Mouse (Mus musculus) intestine, embryonic 14.5 days (tissue): ENCODE measurements around the gene Slc12a8. TPM values are rescaled to one million over a fixed set of nuclear protein-coding genes. Genes with fewer than 3 reads are reported as not detected.

Experiments used
- ATAC-seq: fragments of 200-750 bp; cut with Nextera tagmentation; replicated peaks from 2 replicates; pipeline ENCODE4 v1.8.0; 2017; ENCODE audit warnings: low read depth, moderate number of reproducible peaks, moderate TSS enrichment, moderate library complexity; ENCODE audit not compliant: low FRiP score, low TSS enrichment
- DNase-seq: peaks from one replicate; pipeline ENCODE4 v3.0.0-alpha.2; 2018; ENCODE audit warnings: low spot score
- H3K27ac ChIP-seq: fragments of 300-500 bp; sonication (generic); 2 replicates; pipeline ENCODE4 v1.5.1; 2014; ENCODE audit warnings: low read depth, mild to moderate bottlenecking, control low read depth
- H3K27me3 ChIP-seq: fragments of 300-500 bp; sonication (generic); replicated peaks from 2 replicates; pipeline ENCODE4 v1.6.1; 2014; ENCODE audit warnings: low read length, control low read depth; ENCODE audit not compliant: control insufficient read depth, insufficient read depth
- H3K36me3 ChIP-seq: fragments of 300-500 bp; sonication (generic); 2 replicates; pipeline ENCODE4 v1.6.1; 2014; ENCODE audit warnings: low read length, control low read depth; ENCODE audit not compliant: control insufficient read depth, insufficient read depth
- H3K4me1 ChIP-seq: fragments of 300-500 bp; sonication (generic); replicated peaks from 2 replicates; pipeline ENCODE4 v1.6.1; 2014; ENCODE audit warnings: low read length, control low read depth, mixed read lengths; ENCODE audit not compliant: control insufficient read depth, insufficient read depth
- H3K4me2 ChIP-seq: fragments of 300-500 bp; sonication (generic); 2 replicates; pipeline ENCODE4 v1.6.1; 2014; ENCODE audit warnings: low read length
- H3K4me3 ChIP-seq: fragments of 300-500 bp; sonication (generic); 2 replicates; pipeline ENCODE4 v1.5.1; 2014; ENCODE audit warnings: low read depth, low read length, control low read depth, mixed read lengths
- H3K9ac ChIP-seq: fragments of 300-500 bp; sonication (generic); 2 replicates; pipeline ENCODE4 v1.6.1; 2014; ENCODE audit warnings: mild to moderate bottlenecking, low read length
- H3K9me3 ChIP-seq: fragments of 300-500 bp; sonication (generic); 2 replicates; pipeline ENCODE4 v1.6.1; 2016; ENCODE audit warnings: low read length, control low read depth; ENCODE audit not compliant: control insufficient read depth
- WGBS: fragments of 180-500 bp; shearing (Covaris S2); extraction: QIAGEN DNeasy Blood & Tissue Kit; methylation state at CpG from one replicate; pipeline ENCODE4 v1.1.7; 2014; 5-methylcytosine and 5-hydroxymethylcytosine counted together
- polyA plus RNA-seq: library from polyadenylated mRNA; unstranded; fragments of >200 nt; fragmentation: Nextera tagmentation; extraction: Ambion mirVana; gene quantifications from 2 replicates; pipeline ENCODE4 v1.2.1, GENCODE M21; 2014

Slc12a8 gene
- polyA plus RNA-seq: 1.8 and 5.0 TPM in 2 replicates

GRCm38 (mm10) chr16:33516807-33517565, at the start of gene Slc12a8:
Gene Slc12a8 (plus strand): TSS chr16:33517328.
- peaks cover 16% of the 10 kb centered on the region; the same call in 1 of the 2 replicates for H3K4me1 ChIP-seq
- no peaks in the 10 kb centered on the region for H3K9me3 ChIP-seq
- H3K4me3 ChIP-seq: peak within 1 kb of the TSS; percentile 12; the same call in 1 of the 2 replicates
- 0 out of 2 replicates have a peak, but pooled peaks have one; percentile 51 for ATAC-seq
- no peaks in the 10 kb centered on the region for H3K36me3 ChIP-seq
- peak; percentile 69 for DNase-seq
- H3K9ac ChIP-seq: 0 out of 2 replicates have a peak within 1 kb of the TSS, but pooled peaks have one; percentile 3
- H3K27ac ChIP-seq: no peak within 1 kb of the TSS
- no peaks in the 10 kb centered on the region for H3K27me3 ChIP-seq
- peak within 1 kb of the TSS; percentile 43 for H3K4me2 ChIP-seq
- whole genome bisulfite sequencing: 5% methylated on average over 27 of the region's 27 CpGs

- no peaks in the 10 kb centered on the region for H3K9me3 ChIP-seq
- DNase-seq (no peak), ATAC-seq (no peak)
- H3K27me3 ChIP-seq: no peaks in the 10 kb centered on the region
- no peak overlapping the region for H3K4me2 ChIP-seq
- peaks cover 37% of the 10 kb centered on the region for H3K36me3 ChIP-seq
- H3K27ac ChIP-seq: no peak overlapping the region
- H3K4me1 ChIP-seq: no peaks in the 10 kb centered on the region
- WGBS: 66% methylated on average over 6 of the region's 6 CpGs
- no peak overlapping the region for H3K9ac ChIP-seq
- H3K4me3 ChIP-seq: no peak overlapping the region
Observed at GRCm38 (mm10) chr16:33467451-33467850, 49.7 kb upstream of the Slc12a8 start.

- H3K9ac ChIP-seq: no peak overlapping the region
- no peaks in the 10 kb centered on the region for H3K4me1 ChIP-seq
- H3K4me3 ChIP-seq: no peak overlapping the region
- H3K27ac ChIP-seq: no peak overlapping the region
- H3K27me3 ChIP-seq: no peaks in the 10 kb centered on the region
- peaks cover 37% of the 10 kb centered on the region for H3K36me3 ChIP-seq
- no peak overlapping the region for H3K4me2 ChIP-seq
- no peak for ATAC-seq
- no peak for DNase-seq
- H3K9me3 ChIP-seq: no peaks in the 10 kb centered on the region
Observed at GRCm38 (mm10) chr16:33469973-33470372, 47.2 kb upstream of the Slc12a8 start.

- no peak overlapping the region for H3K4me2 ChIP-seq
- no peaks in the 10 kb centered on the region for H3K9me3 ChIP-seq
- peaks cover 27% of the 10 kb centered on the region for H3K36me3 ChIP-seq
- H3K9ac ChIP-seq: no peak overlapping the region
- DNase-seq: no peak
- WGBS: 89% methylated on average over 6 of the region's 6 CpGs
- no peaks in the 10 kb centered on the region for H3K4me1 ChIP-seq
- H3K27ac ChIP-seq: no peak overlapping the region
- no peak overlapping the region for H3K4me3 ChIP-seq
- H3K27me3 ChIP-seq: no peaks in the 10 kb centered on the region
- no peak for ATAC-seq
Observed at GRCm38 (mm10) chr16:33474381-33474780, 42.7 kb upstream of the Slc12a8 start.

- no peak for DNase-seq
- no peak overlapping the region for H3K4me3 ChIP-seq
- no peaks in the 10 kb centered on the region for H3K27me3 ChIP-seq
- H3K4me1 ChIP-seq: no peaks in the 10 kb centered on the region
- H3K36me3 ChIP-seq: peaks cover 34% of the 10 kb centered on the region
- no peak overlapping the region for H3K9ac ChIP-seq
- ATAC-seq: no peak
- no peak overlapping the region for H3K27ac ChIP-seq
- H3K9me3 ChIP-seq: no peaks in the 10 kb centered on the region
- H3K4me2 ChIP-seq: no peak overlapping the region
Observed at GRCm38 (mm10) chr16:33479926-33480325, 37.2 kb upstream of the Slc12a8 start.

DNA sequence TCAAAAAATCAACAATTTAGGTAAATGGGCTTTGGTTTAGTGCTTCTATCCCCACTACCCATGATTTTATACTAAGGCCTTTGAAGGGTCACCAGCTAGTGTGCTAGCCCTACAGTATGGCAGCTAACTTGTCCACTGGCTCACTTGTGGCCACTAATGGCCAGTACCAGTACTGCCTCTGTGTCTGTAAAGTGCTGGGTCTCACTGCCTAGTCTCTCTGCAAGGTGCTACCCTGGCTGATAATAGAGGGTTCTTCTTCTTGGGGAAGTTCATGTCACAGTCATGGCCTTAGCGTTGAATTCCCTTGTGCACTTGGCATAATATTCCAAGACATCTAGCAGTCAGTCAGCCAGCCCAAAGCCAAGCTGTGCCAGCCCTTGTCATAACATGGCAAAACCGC, 36.0 kb upstream of the Slc12a8 start:
- no peaks in the 10 kb centered on the region for H3K4me1 ChIP-seq
- no peak overlapping the region for H3K4me2 ChIP-seq
- DNase-seq: no peak
- H3K36me3 ChIP-seq: peaks cover 32% of the 10 kb centered on the region
- no peak overlapping the region for H3K27ac ChIP-seq
- WGBS: 98% methylated on average over 2 of the region's 2 CpGs
- H3K9me3 ChIP-seq: no peaks in the 10 kb centered on the region
- H3K27me3 ChIP-seq: no peaks in the 10 kb centered on the region
- ATAC-seq: 0 out of 2 replicates have a peak, but pooled peaks have one; percentile 53
- no peak overlapping the region for H3K9ac ChIP-seq
- H3K4me3 ChIP-seq: no peak overlapping the region

- H3K36me3 ChIP-seq: peaks cover 28% of the 10 kb centered on the region
- no peak overlapping the region for H3K9ac ChIP-seq
- no peak overlapping the region for H3K4me3 ChIP-seq
- H3K27me3 ChIP-seq: no peaks in the 10 kb centered on the region
- DNase-seq (no peak), ATAC-seq (no peak)
- no peaks in the 10 kb centered on the region for H3K9me3 ChIP-seq
- 95% methylated on average over 3 of the region's 3 CpGs for WGBS
- H3K27ac ChIP-seq: no peak overlapping the region
- no peaks in the 10 kb centered on the region for H3K4me1 ChIP-seq
- no peak overlapping the region for H3K4me2 ChIP-seq
Observed at GRCm38 (mm10) chr16:33482309-33482708, 34.8 kb upstream of the Slc12a8 start.

- no peak for DNase-seq
- 86% methylated on average over 4 of the region's 4 CpGs for WGBS
- H3K27ac ChIP-seq: no peak overlapping the region
Observed at GRCm38 (mm10) chr16:33487709-33488108, 29.4 kb upstream of the Slc12a8 start.

DNA sequence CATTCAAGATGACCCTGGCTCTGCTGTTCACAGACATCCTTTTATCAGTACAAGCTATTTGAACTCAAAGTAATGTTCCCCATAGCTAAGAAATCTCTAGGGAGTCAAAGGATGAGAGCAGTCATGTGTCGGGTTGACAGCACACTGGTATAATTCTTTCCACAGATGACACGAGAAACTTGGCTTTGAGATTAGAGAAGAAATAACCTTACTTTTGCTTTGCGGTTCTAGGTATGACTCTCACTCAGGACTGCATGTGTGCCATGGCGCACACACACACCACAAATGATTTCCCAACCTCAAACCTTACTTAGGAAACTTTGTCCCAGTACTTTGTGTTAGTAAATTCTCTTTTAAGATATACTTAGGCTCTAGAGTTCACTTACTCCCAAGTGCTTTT, 22.8 kb upstream of the Slc12a8 start:
- WGBS: 92% methylated on average over 4 of the region's 4 CpGs
- H3K36me3 ChIP-seq: peaks cover 40% of the 10 kb centered on the region
- no peak overlapping the region for H3K27ac ChIP-seq
- no peak overlapping the region for H3K4me3 ChIP-seq
- DNase-seq: no peak
- H3K9me3 ChIP-seq: no peaks in the 10 kb centered on the region
- no peaks in the 10 kb centered on the region for H3K27me3 ChIP-seq
- no peaks in the 10 kb centered on the region for H3K4me1 ChIP-seq
- no peak overlapping the region for H3K4me2 ChIP-seq
- no peak overlapping the region for H3K9ac ChIP-seq
- ATAC-seq: no peak

More at GRCm38 (mm10) chr16:33487709-33488108, 29.4 kb upstream of the Slc12a8 start:
- Histone ChIP-seq H3K27me3 (no peaks in the 10 kb centered on the region), H3K4me2 (no peak overlapping the region), H3K9me3 (no peaks in the 10 kb centered on the region), H3K4me1 (no peaks in the 10 kb centered on the region), H3K9ac (no peak overlapping the region), H3K36me3 (peaks cover 41% of the 10 kb centered on the region), H3K4me3 (no peak overlapping the region)
- no peak for ATAC-seq
